Mouse (Mus musculus) kidney, adult 18-20 months (tissue): ENCODE measurements around the gene Kif3b.

Experiments
- DNase-seq: peaks from one replicate; pipeline ENCODE4 v3.0.0; 2021

Gene Kif3b

DNA sequence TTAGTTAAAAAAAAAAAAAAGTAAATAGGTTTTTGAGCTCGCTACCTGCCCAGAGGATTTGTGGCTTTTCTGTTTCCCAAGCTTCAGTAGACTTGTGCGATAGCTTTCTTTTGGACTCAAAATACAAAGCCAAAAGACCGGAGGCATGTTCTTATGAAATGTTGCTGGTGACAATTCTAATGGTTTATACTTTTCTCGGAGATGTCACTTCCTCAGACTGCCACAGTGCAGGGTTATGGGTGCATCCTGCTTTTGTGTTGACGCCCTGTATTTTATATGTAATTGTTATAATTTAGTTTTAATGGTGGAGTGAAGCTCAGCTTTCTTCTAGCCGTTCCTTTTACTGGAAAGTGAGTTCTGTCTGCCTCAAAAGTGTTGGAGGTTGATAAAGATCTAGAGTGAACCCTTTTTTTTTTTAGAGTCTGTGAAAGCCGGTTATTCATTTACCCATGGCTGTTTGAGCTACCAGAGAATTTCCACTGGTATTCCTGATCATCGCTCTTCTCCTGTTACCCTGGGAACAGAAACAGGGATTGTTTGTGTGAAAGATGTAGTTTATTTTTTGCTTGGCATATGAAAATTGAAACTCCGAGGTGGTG is 56.1 kb downstream of the Kif3b start:
- peak; percentile 33 for DNase-seq

DNA sequence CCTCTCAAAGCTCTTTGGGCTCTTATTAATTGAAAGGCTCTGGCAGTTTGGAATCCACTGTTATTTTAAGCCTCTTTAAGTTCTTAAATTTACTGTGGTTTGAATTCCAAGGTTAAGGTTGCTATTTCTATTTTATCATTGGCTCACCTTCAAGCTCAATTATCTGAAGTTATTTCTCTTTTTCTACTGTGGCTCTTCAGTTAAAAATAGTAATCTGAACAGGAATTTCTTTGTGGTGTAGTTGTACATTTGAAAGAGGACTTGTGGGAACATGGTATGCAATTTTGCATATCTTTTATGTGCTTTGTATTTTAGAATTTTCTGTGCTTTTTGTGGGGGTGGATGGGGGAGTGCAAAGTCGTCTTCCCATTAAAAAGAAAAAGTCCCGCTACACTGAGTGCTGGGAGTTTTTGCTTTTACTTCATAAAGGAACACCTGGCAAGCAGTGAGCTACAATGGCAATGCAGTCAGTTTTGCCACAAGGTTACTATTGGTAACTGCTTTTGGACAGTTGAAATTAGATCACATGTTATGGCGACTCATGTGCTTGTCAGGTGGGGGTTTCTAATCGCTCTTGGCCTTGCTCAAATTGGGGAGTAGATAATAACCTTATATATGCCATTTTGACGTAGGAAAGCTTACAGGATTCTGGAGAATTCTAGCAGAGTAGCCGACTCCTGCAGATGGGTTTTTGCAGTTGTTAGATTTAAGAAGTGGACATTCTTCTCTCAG is 57.1 kb downstream of the Kif3b start:
- DNase-seq, result no peak

DNA sequence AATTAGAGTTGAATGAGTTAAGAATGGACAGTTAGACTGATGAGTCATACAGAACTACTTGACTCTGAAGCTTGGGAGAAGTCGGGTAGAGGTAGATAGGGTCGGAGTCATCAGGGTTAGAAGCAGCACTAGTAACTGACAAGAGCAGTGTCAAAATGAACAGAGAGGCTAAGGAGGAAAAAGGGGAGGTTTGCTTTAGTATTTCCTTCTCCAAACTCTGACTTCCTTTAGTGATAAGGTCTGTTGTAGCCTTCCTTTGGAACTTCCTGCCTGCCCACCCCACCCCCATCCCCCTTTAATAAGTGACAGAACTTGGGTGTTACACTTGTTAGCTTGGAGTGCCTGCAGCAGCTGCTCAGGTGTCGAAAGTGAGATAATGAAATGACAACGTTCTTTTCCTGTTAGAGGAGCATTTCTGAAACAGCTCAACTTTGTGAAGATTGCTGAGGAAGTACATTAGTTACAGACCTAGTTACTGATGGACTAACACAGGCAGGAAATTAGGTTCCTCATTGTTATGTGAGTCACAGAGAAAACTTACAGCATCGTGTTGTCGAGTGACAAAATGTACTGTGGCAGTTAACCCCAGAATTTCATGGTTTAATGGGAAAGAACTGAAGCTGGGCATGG is 59.5 kb downstream of the Kif3b start:
- DNase-seq, result peak; percentile 8

DNA sequence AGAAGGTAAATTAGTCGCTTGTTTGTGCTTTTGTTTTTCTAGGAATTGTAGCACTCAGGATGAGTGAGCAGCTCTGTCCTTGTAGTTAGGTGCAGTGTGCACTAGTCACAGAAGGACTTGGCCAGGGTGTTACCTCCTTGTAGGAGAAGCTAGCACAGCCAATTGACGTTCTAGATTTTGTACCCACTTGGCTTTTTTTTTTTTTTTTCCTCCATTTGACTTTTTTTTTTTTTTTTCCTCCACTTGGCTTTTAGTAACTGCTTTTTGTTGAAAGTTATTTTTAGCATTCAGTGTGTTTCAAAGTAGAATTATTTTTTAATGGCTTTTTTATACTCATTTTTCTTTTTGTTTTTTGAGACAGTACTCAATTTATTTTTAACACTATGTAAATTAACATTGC is 63.4 kb downstream of the Kif3b start:
- no peak for DNase-seq

DNA sequence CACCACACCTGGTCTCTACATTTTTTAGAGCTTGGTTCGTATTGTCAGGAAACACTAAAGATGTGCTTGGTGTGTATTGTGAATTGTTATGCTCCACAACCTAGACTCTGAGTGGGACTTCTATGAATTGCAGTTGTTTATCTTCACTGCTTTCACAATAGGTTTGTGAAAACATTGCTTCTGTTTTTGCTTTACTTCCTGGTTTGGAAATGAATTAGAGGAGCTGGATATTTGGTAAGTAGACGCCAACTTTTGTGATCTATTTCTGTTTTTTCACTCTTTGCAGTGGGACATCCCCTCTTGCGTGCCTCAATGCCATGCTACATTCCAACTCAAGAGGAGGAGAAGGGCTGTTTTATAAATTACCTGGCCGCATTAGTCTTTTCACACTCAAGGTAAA is 65.6 kb downstream of the Kif3b start:
- no peak for DNase-seq

DNA sequence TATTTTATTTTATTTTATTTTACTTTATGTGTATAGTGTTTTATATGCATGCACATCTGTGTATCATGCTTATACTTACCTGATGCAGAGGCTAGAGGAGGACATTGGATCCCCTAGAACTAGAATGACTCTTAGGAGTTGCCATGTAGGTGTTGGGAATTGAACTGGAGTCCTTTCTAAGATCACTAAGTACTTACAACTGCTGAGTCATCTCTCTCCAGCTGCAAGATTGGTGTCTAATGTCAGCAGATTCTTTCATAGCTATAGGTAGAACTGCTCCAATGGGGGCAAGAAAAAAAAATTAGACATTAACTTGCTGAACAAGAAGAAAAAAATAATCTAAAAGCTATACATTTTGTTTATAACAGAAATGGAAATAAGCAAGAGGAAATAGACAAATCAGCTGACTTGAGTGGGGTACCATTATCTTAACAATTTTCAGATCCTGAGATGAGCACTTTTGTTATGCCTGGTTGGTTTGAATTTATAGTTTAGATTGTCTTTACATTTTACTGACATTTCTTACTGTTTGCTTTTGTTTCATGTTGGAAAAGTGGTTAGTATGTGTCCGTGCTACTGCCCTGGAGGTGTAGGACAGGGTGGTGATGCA is 70.0 kb downstream of the Kif3b start:
- no peak for DNase-seq

DNA sequence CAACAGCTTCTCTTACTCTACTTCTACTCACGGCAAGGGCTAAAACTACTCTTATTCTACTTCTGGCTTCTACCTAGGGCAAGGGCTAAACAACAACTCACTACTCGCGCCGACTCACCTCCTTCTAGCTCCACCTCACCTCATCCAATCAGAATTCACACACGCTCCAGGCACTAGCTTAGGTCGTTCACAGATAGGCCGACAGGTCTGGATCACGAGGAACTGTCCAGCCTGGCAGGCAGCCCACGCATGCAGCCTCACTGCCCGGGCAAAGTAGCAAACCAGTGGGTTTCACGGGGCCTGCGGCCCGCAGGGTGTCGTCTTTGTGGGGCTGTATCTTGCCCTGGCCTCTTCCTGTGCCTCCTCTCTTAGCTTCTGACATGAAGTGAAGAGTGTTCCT is 73.3 kb downstream of the Kif3b start:
- peak; percentile 41 for DNase-seq

DNA sequence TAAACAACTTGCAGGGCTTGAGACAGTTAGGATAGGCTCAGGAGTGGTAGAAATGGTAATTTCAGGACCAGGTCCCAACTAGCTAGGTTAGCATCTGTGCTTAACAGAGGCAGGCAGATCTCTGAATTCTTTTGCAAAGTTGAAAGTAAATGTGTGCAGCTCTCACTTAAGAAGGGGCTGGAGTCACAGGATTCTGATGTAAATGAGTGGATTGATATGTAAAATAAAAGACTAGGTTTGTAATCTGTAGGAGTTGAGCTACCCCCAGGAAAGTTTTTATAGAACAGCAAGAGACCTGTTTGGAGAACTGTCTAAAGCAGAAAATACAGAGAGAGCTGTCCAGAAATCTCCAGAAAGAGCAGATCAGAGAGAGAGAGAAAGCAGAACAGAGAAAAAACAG is 79.7 kb downstream of the Kif3b start:
- DNase-seq, result no peak

DNA sequence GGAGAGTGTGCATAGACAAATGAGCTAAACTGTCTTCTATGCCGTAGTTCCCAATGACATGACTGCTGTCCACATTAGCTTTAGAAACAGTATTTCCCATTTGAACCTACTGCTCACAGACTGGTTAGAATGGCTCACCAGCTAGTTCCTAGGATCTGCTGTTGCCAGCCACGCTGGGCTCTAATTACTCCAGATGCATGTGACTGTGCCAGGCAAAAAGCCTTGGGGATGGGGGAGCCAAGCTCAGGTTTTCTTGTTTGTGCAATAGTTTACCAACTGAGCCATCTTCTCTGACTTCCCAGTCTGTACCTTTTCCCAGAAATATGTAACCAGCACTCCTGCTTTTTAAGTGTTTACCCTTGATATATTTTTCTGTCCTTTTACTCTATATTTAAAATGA is 84.2 kb downstream of the Kif3b start:
- DNase-seq, result no peak

DNA sequence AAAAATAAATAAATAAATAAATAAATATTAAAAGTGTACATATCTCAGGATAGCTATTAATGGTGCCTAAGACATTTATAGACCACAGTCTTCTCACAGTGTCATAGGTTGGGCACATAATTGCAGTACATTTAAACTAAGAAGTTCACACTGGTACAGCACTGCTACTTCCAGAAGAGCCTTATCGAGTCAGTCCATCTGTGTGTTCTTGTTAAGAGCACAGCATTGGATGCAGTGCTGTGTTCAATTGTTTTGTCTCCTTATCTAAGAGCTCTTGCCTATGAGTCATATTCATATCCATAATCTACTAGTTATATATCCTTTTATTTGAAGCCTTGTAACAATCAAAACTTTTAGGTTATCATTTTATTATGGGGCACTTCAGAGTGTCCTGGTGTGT is 89.3 kb downstream of the Kif3b start:
- DNase-seq, result no peak
